18 mouse cellular contexts compared by ENCODE assay signal in the genomic region with DNA sequence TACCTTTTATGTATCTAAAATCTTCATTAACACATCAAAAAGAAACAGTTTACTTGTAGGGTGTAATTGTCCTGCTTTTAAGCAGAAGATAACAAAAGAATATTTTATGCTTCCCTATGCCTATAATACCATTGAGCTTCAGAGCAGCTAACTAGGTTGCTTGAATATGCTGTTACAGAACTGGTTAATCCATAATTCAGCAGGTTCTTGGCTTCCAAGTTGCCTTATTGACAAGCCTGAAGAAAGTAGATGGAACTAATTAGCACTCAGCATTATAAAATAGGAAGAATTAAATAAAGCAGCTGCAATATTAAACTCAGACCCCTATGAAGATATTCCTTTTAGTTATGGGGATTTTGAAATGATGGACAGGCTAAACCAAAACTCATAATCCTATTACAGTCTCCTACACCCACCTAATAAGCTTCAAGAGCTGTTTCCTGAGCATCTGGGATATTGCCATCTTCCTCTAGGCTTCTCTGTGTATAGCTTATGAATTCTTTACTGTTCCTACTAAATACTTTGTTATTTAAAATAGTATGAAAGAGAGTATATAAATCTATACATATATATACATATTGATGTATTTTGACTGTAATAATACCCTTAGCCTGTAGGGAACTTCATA.
"Had no signal": no experiment of that assay in that cellular context is flagged by ENCODE, and none has a peak within 500 bp of the region (broad histone marks: within the 10 kb centered on the region; RNA-seq: fewer than 3 reads in every experiment).

No protein-coding gene starts in this region.

- H3K36me3 ChIP-seq: limb, embryonic 12.5 days; liver, embryonic 13.5 days; lung, embryonic 15.5 days; neural tube, embryonic 12.5 days; stomach, embryonic 15.5 days had no signal

- H3K9ac ChIP-seq: limb, embryonic 12.5 days; liver, embryonic 13.5 days; liver, postnatal 0 days; lung, embryonic 15.5 days; neural tube, embryonic 12.5 days; stomach, embryonic 15.5 days had no signal

- H3K4me1 ChIP-seq: limb, embryonic 12.5 days; liver, embryonic 13.5 days; lung, embryonic 15.5 days; megakaryocyte, embryonic 14.5 days; neural tube, embryonic 12.5 days; stomach, embryonic 15.5 days had no signal

- H3K4me2 ChIP-seq: limb, embryonic 12.5 days; liver, embryonic 13.5 days; lung, embryonic 15.5 days; neural tube, embryonic 12.5 days; stomach, embryonic 15.5 days had no signal

- H3K27me3 ChIP-seq: limb, embryonic 12.5 days; liver, embryonic 13.5 days; lung, embryonic 15.5 days; megakaryocyte, embryonic 14.5 days; neural tube, embryonic 12.5 days; stomach, embryonic 15.5 days had no signal

- H3K9me3 ChIP-seq: limb, embryonic 12.5 days; liver, embryonic 13.5 days; lung, embryonic 15.5 days; megakaryocyte, embryonic 14.5 days; neural tube, embryonic 12.5 days; stomach, embryonic 15.5 days had no signal

- ATAC-seq: liver, postnatal 0 days had no signal

- H3K4me3 ChIP-seq: limb, embryonic 12.5 days; liver, embryonic 13.5 days; lung, embryonic 15.5 days; megakaryocyte, embryonic 14.5 days; neural tube, embryonic 12.5 days; stomach, embryonic 15.5 days had no signal

- H3K27ac ChIP-seq: kidney, postnatal 0 days; limb, embryonic 12.5 days; liver, embryonic 13.5 days; lung, embryonic 15.5 days; macrophage; neural tube, embryonic 12.5 days; stomach, embryonic 15.5 days had no signal

- DNase-seq: kidney, adult 11 months; kidney, adult 9 months; kidney, postnatal 36 days; layer of hippocampus, adult 9-11 months; layer of hippocampus, postnatal 36 days; liver; liver, embryonic 13.5 days; liver, postnatal 0 days; lung, postnatal 14 days; right cerebral cortex, postnatal 14 days; thymus, postnatal 36 days had no signal
